In the genomic region with DNA sequence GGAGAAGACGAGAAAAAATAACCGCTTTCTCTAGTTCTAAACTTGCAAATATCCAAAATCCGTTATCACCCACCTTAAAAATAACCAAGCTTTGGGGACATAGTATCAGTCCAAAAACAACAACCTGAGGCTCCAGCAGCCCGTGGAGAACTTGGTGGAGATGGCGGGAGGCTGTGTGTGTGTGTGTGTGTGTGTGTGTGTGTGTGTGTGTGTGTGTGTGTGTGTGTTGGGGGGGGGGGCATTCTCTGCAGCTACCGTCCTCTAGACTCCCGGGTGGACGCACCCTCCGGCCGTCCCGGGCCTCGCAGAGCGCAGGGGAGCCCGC, we compare ENCODE assay signal across 8 mouse cellular contexts. TPM values are rescaled to one million over a fixed set of nuclear protein-coding genes. Genes with fewer than 3 reads are reported as not detected.
A peak's percentile ranks its signal among the peaks of the same experiment; 100 is the strongest.
DNase-seq lines count a peak whose midpoint lies in the region; ATAC-seq and TF ChIP-seq lines count a peak whose summit lies in the region.

No protein-coding gene starts in this region.

- peaks cover 15% of the 10 kb centered on the region for H3K79me2 ChIP-seq in MEL (ENCODE audit: control insufficient read depth, insufficient read depth, low read length, poor library complexity)

- no peaks in the 10 kb centered on the region for H3K27me3 ChIP-seq in heart, postnatal 0 days (ENCODE audit: control insufficient read depth, insufficient read depth, low read length)
- H3K27me3 ChIP-seq in MEL (ENCODE audit: control insufficient read depth in 1 of 2, insufficient read depth in 2 of 2, low read length in 2 of 2), result no peaks in the 10 kb centered on the region
- H3K27me3 ChIP-seq in hindbrain, embryonic 13.5 days, result no peaks in the 10 kb centered on the region
- H3K27me3 ChIP-seq in midbrain, embryonic 13.5 days, result 0 out of 2 replicates have a peak, but pooled peaks cover 4% of the 10 kb centered on the region

- no peak for TF ChIP-seq CTCF in heart, postnatal 0 days (IDR thresholded peaks at IDR 0.05; ENCODE audit: low read depth)
- no peak for TF ChIP-seq CTCF in MEL (IDR thresholded peaks at IDR 0.05 in 2 of 3, conservative IDR thresholded peaks at IDR 0.05 in 1 of 3; ENCODE audit: control insufficient read depth in 1 of 3, insufficient read depth in 1 of 3, low read depth in 2 of 3, low read length in 3 of 3, poor library complexity in 1 of 3, severe bottlenecking in 1 of 3)

- TF ChIP-seq POLR2A in MEL (IDR thresholded peaks at IDR 0.05; ENCODE audit: control insufficient read depth in 1 of 2, insufficient read depth in 1 of 2, low read depth in 1 of 2, low read length in 2 of 2, poor library complexity in 1 of 2), result no peak

- H3K27ac ChIP-seq in heart, postnatal 0 days (ENCODE audit: low read depth), result peak overlapping the region; percentile 69
- H3K27ac ChIP-seq in MEL (ENCODE audit: control insufficient read depth, low read depth, low read length), result peak overlapping the region; percentile 40
- H3K27ac ChIP-seq in hindbrain, embryonic 13.5 days, result peak overlapping the region; percentile 83
- no peak overlapping the region for H3K27ac ChIP-seq in midbrain, embryonic 13.5 days

- 11% methylated on average over 8 of the region's 14 CpGs for WGBS in heart, postnatal 0 days
- 23% methylated on average over 5 of the region's 14 CpGs for WGBS in hindbrain, embryonic 13.5 days
- 25% methylated on average over 5 of the region's 14 CpGs for WGBS in midbrain, embryonic 13.5 days

- H3K4me3 ChIP-seq in heart, postnatal 0 days (ENCODE audit: low read depth, low read length), result peak overlapping the region; percentile 69
- H3K4me3 ChIP-seq in MEL (ENCODE audit: control insufficient read depth in 1 of 2, insufficient read depth in 1 of 2, low read depth in 2 of 2, low read length in 2 of 2), result peak overlapping the region; percentile 88 to 99
- H3K4me3 ChIP-seq in hindbrain, embryonic 13.5 days, result peak overlapping the region; percentile 66
- peak overlapping the region; percentile 63 for H3K4me3 ChIP-seq in midbrain, embryonic 13.5 days (replicated peaks)

- TF ChIP-seq RAD21 in MEL (IDR thresholded peaks at IDR 0.05; ENCODE audit: low read depth, low read length), result no peak

- no peaks in the 10 kb centered on the region for H3K9me3 ChIP-seq in heart, postnatal 0 days (replicated peaks; ENCODE audit: control insufficient read depth, low read length)
- H3K9me3 ChIP-seq in MEL (replicated peaks; ENCODE audit: insufficient read depth, low read length), result no peaks in the 10 kb centered on the region
- no peaks in the 10 kb centered on the region for H3K9me3 ChIP-seq in hindbrain, embryonic 13.5 days
- H3K9me3 ChIP-seq in midbrain, embryonic 13.5 days, result no peaks in the 10 kb centered on the region

- no peak for DNase-seq in heart, postnatal 0 days (ENCODE audit: low spot score)
- DNase-seq in heart, adult 18-20 months, result no peak
- DNase-seq in MEL (ENCODE audit: low read depth, low spot score), result peak; percentile 49
- DNase-seq in Muller cell, postnatal 12 days (ENCODE audit: inconsistent ontology term), result no peak
- DNase-seq in right cerebral cortex, postnatal 14 days, result no peak

- H3K4me1 ChIP-seq in heart, postnatal 0 days (ENCODE audit: control insufficient read depth, insufficient read depth), result no peaks in the 10 kb centered on the region
- peaks cover 15 to 24% of the 10 kb centered on the region in 2 experiments for H3K4me1 ChIP-seq in MEL (ENCODE audit: control insufficient read depth in 1 of 2, insufficient read depth in 2 of 2, low read length in 2 of 2)
- peaks cover 24% of the 10 kb centered on the region for H3K4me1 ChIP-seq in hindbrain, embryonic 13.5 days (replicated peaks)
- H3K4me1 ChIP-seq in midbrain, embryonic 13.5 days (replicated peaks), result peaks cover 4% of the 10 kb centered on the region; the same call in 1 of the 2 replicates

- no peak for TF ChIP-seq EP300 in heart, postnatal 0 days (IDR thresholded peaks at IDR 0.05; ENCODE audit: low read depth)
- no peak for TF ChIP-seq EP300 in MEL (IDR thresholded peaks at IDR 0.05; ENCODE audit: low read depth in 1 of 2, low read length in 2 of 2)

- peak overlapping the region; percentile 60 for H3K9ac ChIP-seq in heart, postnatal 0 days (replicated peaks; ENCODE audit: low read depth, low read length)
- H3K9ac ChIP-seq in MEL (ENCODE audit: control insufficient read depth, low read depth, low read length, poor library complexity, severe bottlenecking), result peak overlapping the region; percentile 90
- H3K9ac ChIP-seq in hindbrain, embryonic 13.5 days, result peak overlapping the region; percentile 76
- H3K9ac ChIP-seq in midbrain, embryonic 13.5 days (replicated peaks), result peak overlapping the region; percentile 71

- no peak for ATAC-seq in heart, postnatal 0 days (ENCODE audit: insufficient read depth, low read depth)
- ATAC-seq in hindbrain, embryonic 13.5 days (ENCODE audit: low FRiP score), result no peak
- no peak for ATAC-seq in midbrain, embryonic 13.5 days
- no peak for ATAC-seq in megakaryocyte-erythroid progenitor cell, adult 5-6 weeks (replicated peaks; ENCODE audit: low FRiP score, low TSS enrichment, poor library complexity, severe bottlenecking)

- peak overlapping the region; percentile 83 for H3K4me2 ChIP-seq in heart, postnatal 0 days (ENCODE audit: low read depth, low read length)
- H3K4me2 ChIP-seq in hindbrain, embryonic 13.5 days, result peak overlapping the region; percentile 54
- peak overlapping the region; percentile 59 for H3K4me2 ChIP-seq in midbrain, embryonic 13.5 days (replicated peaks)

- H3K36me3 ChIP-seq in heart, postnatal 0 days (replicated peaks; ENCODE audit: control insufficient read depth, insufficient read depth, low read length), result no peaks in the 10 kb centered on the region
- peaks cover 0 to 33% of the 10 kb centered on the region in 2 experiments; a peak in 2 of 4 replicates for H3K36me3 ChIP-seq in MEL (ENCODE audit: control insufficient read depth in 1 of 2, insufficient read depth in 2 of 2, low read length in 2 of 2)
- no peaks in the 10 kb centered on the region; the same call in 1 of the 2 replicates for H3K36me3 ChIP-seq in hindbrain, embryonic 13.5 days
- no peaks in the 10 kb centered on the region for H3K36me3 ChIP-seq in midbrain, embryonic 13.5 days

TF ChIP-seq in MEL, 35 proteins besides CTCF, POLR2A, EP300 and RAD21:
- no peak for TF ChIP-seq GABPA (IDR thresholded peaks at IDR 0.05; ENCODE audit: low read depth, low read length)
- no peak for TF ChIP-seq MEF2A (IDR thresholded peaks at IDR 0.05; ENCODE audit: extremely low read depth, insufficient replicate concordance, low read depth, low read length, poor library complexity, severe bottlenecking)
- no peak for TF ChIP-seq NRF1 (IDR thresholded peaks at IDR 0.05; ENCODE audit: insufficient read depth, low read depth, low read length, poor library complexity, severe bottlenecking)
- TF ChIP-seq ZC3H11A (IDR thresholded peaks at IDR 0.05; ENCODE audit: low read depth, low read length), result no peak
- no peak for TF ChIP-seq CHD1 (IDR thresholded peaks at IDR 0.05; ENCODE audit: low read depth, low read length)
- TF ChIP-seq MAZ (IDR thresholded peaks at IDR 0.05; ENCODE audit: low read depth, low read length), result peak; percentile 23; the same call in 1 of the 2 replicates
- no peak for TF ChIP-seq TBP (IDR thresholded peaks at IDR 0.05; ENCODE audit: low read depth, low read length)

RNA-seq across cellular contexts. Expression of a gene that starts 0.4 kb away (rescaled TPM):
- 47.9 and 55.4 TPM in 2 replicates for total RNA-seq in heart, postnatal 0 days (2014; rRNA removed; ENCODE audit: low replicate concordance)
- polyA plus RNA-seq in heart, postnatal 0 days (2015; fragmentation: Nextera tagmentation; extraction: Ambion mirVana), result 36.8 and 38.6 TPM in 2 replicates
- total RNA-seq in heart, adult 18-20 months (2021), result 10 to 100 TPM; 12.1 to 13.5 TPM
- total RNA-seq in MEL (2012; rRNA removed), result 61.2 and 62.4 TPM in 2 replicates
- 10 to 100 TPM in 1 of 2 experiments, not detected in 1; 49.5 TPM for polyA plus RNA-seq in MEL (2012; ENCODE audit: insufficient read depth in 1 of 2, insufficient read length in 2 of 2, low read depth in 1 of 2, low replicate concordance in 2 of 2, missing spikeins in 1 of 2)
- polyA plus RNA-seq in hindbrain, embryonic 13.5 days (2015; fragmentation: Nextera tagmentation; extraction: Ambion mirVana), result 79.5 and 80.8 TPM in 2 replicates
- polyA plus RNA-seq in midbrain, embryonic 13.5 days (2015; fragmentation: Nextera tagmentation; extraction: Ambion mirVana), result 53.5 and 55.5 TPM in 2 replicates
- total RNA-seq in megakaryocyte-erythroid progenitor cell, adult 5-6 weeks (2014; fragmentation: Nextera tagmentation), result 33.0 and 42.2 TPM in 2 replicates
- 31.4 and 57.6 TPM in 2 replicates for total RNA-seq in megakaryocyte-erythroid progenitor cell, adult 5-6 weeks (2017)
